Mouse (Mus musculus): ENCODE measurements around the gene Cidec. TPM values are rescaled to one million over a fixed set of nuclear protein-coding genes. Genes with fewer than 3 reads are reported as not detected.
A peak's percentile ranks its signal among the peaks of the same experiment; 100 is the strongest.

Gene Cidec
- polyA plus RNA-seq, 1 experiment from 2014 or later = not detected

DNA sequence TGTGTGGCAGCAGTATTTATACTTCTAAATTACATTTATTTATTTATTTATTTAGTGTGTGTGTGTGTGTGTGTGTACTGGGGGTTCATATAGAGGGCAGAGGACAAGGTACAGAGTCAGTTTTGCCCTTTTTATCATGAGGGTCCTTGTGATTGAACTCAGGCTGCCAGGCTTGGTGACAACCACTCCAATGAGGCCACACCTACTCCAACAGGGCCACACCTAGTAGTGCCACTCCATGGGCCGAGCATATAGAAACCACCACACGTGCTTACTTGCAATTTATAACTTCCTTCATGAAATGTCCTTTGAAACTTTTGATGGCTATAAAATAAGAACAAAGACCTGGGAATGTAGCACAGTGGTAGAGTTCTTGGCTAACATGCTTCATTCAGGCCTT is 37.7 kb upstream of the Cidec start:
- Histone ChIP-seq H3K36me3 (ENCODE audit: control insufficient read depth, insufficient read depth, low read length) (no peaks in the 10 kb centered on the region), H3K4me3 (ENCODE audit: low read depth, low read length) (no peak overlapping the region), H3K4me2 (no peak overlapping the region), H3K9me3 (ENCODE audit: control insufficient read depth, low read length) (no peaks in the 10 kb centered on the region), H3K27ac (ENCODE audit: low read depth, low read length) (no peak overlapping the region), H3K27me3 (replicated peaks; ENCODE audit: control insufficient read depth, insufficient read depth, low read length) (peaks cover 30% of the 10 kb centered on the region), H3K9ac (ENCODE audit: low read depth, low read length) (no peak overlapping the region), H3K4me1 (replicated peaks; ENCODE audit: control insufficient read depth, insufficient read depth, low read length) (peaks cover 11% of the 10 kb centered on the region)
- DNase-seq (ENCODE audit: low spot score) (no peak), ATAC-seq (replicated peaks; ENCODE audit: low FRiP score) (no peak)
- WGBS = 61% methylated on average over 2 of the region's 2 CpGs

DNA sequence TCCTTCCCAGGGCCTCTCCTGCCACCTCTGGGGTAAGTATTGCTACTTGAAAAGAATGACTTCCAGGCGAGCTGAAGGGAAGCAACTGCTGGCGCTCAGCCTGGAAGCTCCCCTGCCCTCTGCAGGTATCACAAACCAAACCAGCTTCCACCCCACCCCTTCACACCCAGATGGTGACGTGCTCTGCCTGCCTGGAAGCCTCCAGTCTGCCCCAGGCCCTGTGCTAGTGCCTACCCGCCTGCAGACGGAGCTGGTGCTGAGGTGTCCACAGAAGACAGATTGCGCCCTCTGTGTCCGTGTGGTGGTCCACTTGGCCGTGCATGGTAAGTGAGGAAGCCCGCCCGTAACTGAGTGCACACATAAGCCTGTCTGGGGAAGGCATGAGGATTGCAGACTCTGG is 36.5 kb upstream of the Cidec start:
- H3K4me3 ChIP-seq (ENCODE audit: low read depth, low read length) = no peak overlapping the region
- no peaks in the 10 kb centered on the region for H3K36me3 ChIP-seq (ENCODE audit: control insufficient read depth, insufficient read depth, low read length)
- no peaks in the 10 kb centered on the region for H3K9me3 ChIP-seq (ENCODE audit: control insufficient read depth, low read length)
- H3K4me2 ChIP-seq = no peak overlapping the region; the same call in 1 of the 2 replicates
- no peak overlapping the region for H3K9ac ChIP-seq (ENCODE audit: low read depth, low read length)
- H3K4me1 ChIP-seq (replicated peaks; ENCODE audit: control insufficient read depth, insufficient read depth, low read length) = peaks cover 11% of the 10 kb centered on the region
- H3K27ac ChIP-seq (ENCODE audit: low read depth, low read length) = no peak overlapping the region
- peaks cover 30% of the 10 kb centered on the region for H3K27me3 ChIP-seq (replicated peaks; ENCODE audit: control insufficient read depth, insufficient read depth, low read length)
- WGBS = 67% methylated on average over 10 of the region's 10 CpGs
- no peak for DNase-seq (ENCODE audit: low spot score)
- ATAC-seq (replicated peaks; ENCODE audit: low FRiP score) = no peak

DNA sequence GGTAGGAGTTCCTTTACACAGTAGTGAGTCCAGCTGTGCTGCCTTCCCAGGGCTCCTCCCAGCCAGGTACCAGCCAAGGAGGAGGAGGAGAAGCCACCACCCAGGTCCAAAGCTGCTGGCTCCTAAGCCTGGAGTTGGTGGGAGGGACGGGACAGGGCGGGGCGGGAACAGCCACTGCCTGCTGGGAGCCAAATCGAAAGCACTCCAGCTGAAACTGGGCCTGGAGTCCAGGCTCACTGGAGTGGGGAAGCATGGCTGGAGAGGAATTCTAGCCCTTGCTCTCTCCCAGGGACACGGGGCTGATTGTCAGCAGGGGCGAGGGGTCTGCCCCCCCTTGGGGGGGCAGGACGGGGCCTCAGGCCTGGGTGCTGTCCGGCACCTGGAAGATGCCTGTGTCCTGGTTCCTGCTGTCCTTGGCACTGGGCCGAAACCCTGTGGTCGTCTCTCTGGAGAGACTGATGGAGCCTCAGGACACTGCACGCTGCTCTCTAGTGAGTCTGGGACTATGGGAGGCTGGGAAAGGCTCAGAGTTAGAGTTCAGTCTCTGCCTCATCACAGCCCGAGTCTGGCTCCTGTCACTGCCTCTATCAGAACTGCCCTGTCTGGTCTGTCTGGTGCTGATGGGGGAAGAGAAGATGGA is 35.9 kb upstream of the Cidec start, which contains the start of gene Il17rc:
Gene Il17rc (plus strand): TSS at position 131 of the 640 bp plus-strand sequence.
- peak within 1 kb of the TSS; percentile 6; the same call in 1 of the 2 replicates for H3K9ac ChIP-seq (ENCODE audit: low read depth, low read length)
- H3K36me3 ChIP-seq (ENCODE audit: control insufficient read depth, insufficient read depth, low read length) = no peaks in the 10 kb centered on the region
- 37% methylated on average over 12 of the region's 12 CpGs for WGBS
- H3K27me3 ChIP-seq (replicated peaks; ENCODE audit: control insufficient read depth, insufficient read depth, low read length) = peaks cover 28% of the 10 kb centered on the region
- no peaks in the 10 kb centered on the region for H3K9me3 ChIP-seq (ENCODE audit: control insufficient read depth, low read length)
- no peak for DNase-seq (ENCODE audit: low spot score)
- peak within 1 kb of the TSS; percentile 18; the same call in 1 of the 2 replicates for H3K4me3 ChIP-seq (ENCODE audit: low read depth, low read length)
- H3K4me1 ChIP-seq (replicated peaks; ENCODE audit: control insufficient read depth, insufficient read depth, low read length) = peaks cover 11% of the 10 kb centered on the region
- H3K4me2 ChIP-seq = peak within 1 kb of the TSS; percentile 39
- 0 out of 2 replicates have a peak, but pooled peaks have one; percentile 9 for ATAC-seq (replicated peaks; ENCODE audit: low FRiP score)
- no peak within 1 kb of the TSS for H3K27ac ChIP-seq (ENCODE audit: low read depth, low read length)

DNA sequence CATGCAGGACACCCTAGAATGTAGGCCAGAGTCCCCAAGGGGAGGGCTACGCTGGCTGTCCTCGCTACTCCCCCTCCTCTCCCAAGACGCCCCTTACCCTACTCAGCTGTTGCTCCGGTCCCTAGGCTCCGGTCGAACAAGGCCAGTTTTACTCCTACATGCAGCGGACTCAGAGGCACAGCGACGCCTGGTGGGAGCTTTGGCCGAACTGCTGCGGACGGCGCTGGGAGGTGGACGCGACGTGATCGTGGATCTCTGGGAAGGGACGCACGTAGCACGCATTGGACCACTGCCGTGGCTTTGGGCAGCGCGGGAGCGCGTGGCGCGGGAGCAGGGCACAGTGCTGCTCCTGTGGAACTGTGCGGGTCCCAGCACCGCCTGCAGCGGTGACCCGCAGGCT is 33.9 kb upstream of the Cidec start:
- Histone ChIP-seq H3K9ac (ENCODE audit: low read depth, low read length) (peak overlapping the region; percentile 39), H3K4me3 (ENCODE audit: low read depth, low read length) (peak overlapping the region; percentile 44), H3K4me1 (replicated peaks; ENCODE audit: control insufficient read depth, insufficient read depth, low read length) (peaks cover 11% of the 10 kb centered on the region), H3K27me3 (replicated peaks; ENCODE audit: control insufficient read depth, insufficient read depth, low read length) (peaks cover 28% of the 10 kb centered on the region), H3K4me2 (peak overlapping the region; percentile 77), H3K36me3 (ENCODE audit: control insufficient read depth, insufficient read depth, low read length) (no peaks in the 10 kb centered on the region), H3K27ac (ENCODE audit: low read depth, low read length) (no peak overlapping the region), H3K9me3 (ENCODE audit: control insufficient read depth, low read length) (no peaks in the 10 kb centered on the region)
- 2% methylated on average over 31 of the region's 31 CpGs for WGBS
- peak; percentile 66 for ATAC-seq (replicated peaks; ENCODE audit: low FRiP score)
- DNase-seq (ENCODE audit: low spot score) = peak; percentile 70

DNA sequence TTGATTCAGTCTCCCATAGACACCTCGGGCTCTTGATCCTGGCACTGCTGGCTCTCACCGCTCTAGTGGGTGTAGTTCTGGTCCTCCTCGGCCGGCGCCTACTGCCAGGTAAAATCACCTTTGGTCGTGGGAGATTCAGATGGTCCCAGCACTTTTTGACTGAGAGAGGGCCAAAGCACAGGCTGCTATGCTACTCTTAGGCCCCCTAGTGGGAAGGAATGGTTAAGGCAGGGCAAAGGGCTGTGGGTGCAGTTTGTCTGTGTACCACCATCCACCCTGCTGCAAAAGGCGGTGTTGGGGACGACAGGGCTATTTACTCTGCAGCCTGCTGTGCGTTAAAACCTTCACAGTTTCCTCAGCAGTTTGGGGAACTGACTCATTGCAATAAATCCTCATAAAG is 33.5 kb upstream of the Cidec start:
- Histone ChIP-seq H3K4me1 (replicated peaks; ENCODE audit: control insufficient read depth, insufficient read depth, low read length) (peaks cover 11% of the 10 kb centered on the region), H3K36me3 (ENCODE audit: control insufficient read depth, insufficient read depth, low read length) (no peaks in the 10 kb centered on the region), H3K9me3 (ENCODE audit: control insufficient read depth, low read length) (no peaks in the 10 kb centered on the region), H3K27ac (ENCODE audit: low read depth, low read length) (no peak overlapping the region), H3K9ac (ENCODE audit: low read depth, low read length) (peak overlapping the region; percentile 39), H3K4me3 (ENCODE audit: low read depth, low read length) (peak overlapping the region; percentile 44), H3K4me2 (peak overlapping the region; percentile 77), H3K27me3 (replicated peaks; ENCODE audit: control insufficient read depth, insufficient read depth, low read length) (peaks cover 28% of the 10 kb centered on the region)
- WGBS = 6% methylated on average over 9 of the region's 9 CpGs
- ATAC-seq (replicated peaks; ENCODE audit: low FRiP score) (peak; percentile 67), DNase-seq (ENCODE audit: low spot score) (peak; percentile 54)

DNA sequence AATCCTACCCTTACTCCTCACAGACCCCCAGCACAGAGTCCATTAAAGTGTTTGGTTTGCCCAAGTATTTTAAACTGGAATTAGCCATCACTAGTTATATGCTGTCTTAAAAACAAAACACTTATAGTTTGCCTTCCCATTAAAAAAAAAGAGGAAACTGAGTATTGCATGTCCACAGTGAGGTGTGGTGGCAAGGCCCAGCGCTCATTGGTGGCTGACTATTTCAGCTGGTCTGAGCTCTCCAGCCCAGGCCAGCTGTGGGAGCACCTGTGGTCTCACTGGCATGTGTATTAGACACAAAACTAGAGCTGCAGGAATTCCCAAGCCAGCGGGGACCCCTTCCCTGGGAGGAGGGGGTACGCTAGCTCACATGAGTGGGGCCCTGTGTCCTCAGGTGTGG is 33.0 kb upstream of the Cidec start:
- ATAC-seq (replicated peaks; ENCODE audit: low FRiP score) = no peak

DNA sequence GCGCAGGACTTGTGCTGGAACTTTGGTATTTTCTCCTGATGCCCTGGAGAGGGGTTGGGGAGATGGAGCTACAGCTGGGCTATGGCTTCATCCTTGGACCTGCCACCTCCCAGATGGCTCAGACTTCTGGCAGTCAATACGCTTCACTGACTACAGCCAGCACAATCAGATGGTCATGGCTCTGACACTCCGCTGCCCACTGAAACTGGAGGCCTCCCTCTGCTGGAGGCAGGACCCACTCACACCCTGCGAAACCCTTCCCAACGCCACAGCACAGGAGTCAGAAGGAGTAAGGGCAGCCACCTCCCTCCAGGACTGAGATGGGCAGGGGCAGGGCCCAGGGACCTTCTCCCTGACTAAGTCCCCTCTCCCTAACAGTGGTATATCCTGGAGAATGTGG is 30.0 kb upstream of the Cidec start:
- Histone ChIP-seq H3K4me3 (ENCODE audit: low read depth, low read length) (no peak overlapping the region), H3K4me1 (replicated peaks; ENCODE audit: control insufficient read depth, insufficient read depth, low read length) (peaks cover 8% of the 10 kb centered on the region), H3K27me3 (replicated peaks; ENCODE audit: control insufficient read depth, insufficient read depth, low read length) (peaks cover 10% of the 10 kb centered on the region), H3K9ac (ENCODE audit: low read depth, low read length) (no peak overlapping the region), H3K4me2 (no peak overlapping the region), H3K36me3 (ENCODE audit: control insufficient read depth, insufficient read depth, low read length) (no peaks in the 10 kb centered on the region), H3K27ac (ENCODE audit: low read depth, low read length) (no peak overlapping the region), H3K9me3 (ENCODE audit: control insufficient read depth, low read length) (no peaks in the 10 kb centered on the region)
- WGBS = 56% methylated on average over 5 of the region's 5 CpGs
- ATAC-seq (replicated peaks; ENCODE audit: low FRiP score) (no peak), DNase-seq (ENCODE audit: low spot score) (no peak)

More for the DNA sequence above, 33.0 kb upstream of the Cidec start:
- Histone ChIP-seq H3K27me3 (replicated peaks; ENCODE audit: control insufficient read depth, insufficient read depth, low read length) (peaks cover 26% of the 10 kb centered on the region), H3K4me3 (ENCODE audit: low read depth, low read length) (no peak overlapping the region), H3K9me3 (ENCODE audit: control insufficient read depth, low read length) (no peaks in the 10 kb centered on the region), H3K4me2 (no peak overlapping the region), H3K27ac (ENCODE audit: low read depth, low read length) (no peak overlapping the region), H3K4me1 (replicated peaks; ENCODE audit: control insufficient read depth, insufficient read depth, low read length) (peaks cover 11% of the 10 kb centered on the region), H3K36me3 (ENCODE audit: control insufficient read depth, insufficient read depth, low read length) (no peaks in the 10 kb centered on the region), H3K9ac (ENCODE audit: low read depth, low read length) (no peak overlapping the region)
- 68% methylated on average over 3 of the region's 3 CpGs for WGBS
- DNase-seq (ENCODE audit: low spot score) = no peak

DNA sequence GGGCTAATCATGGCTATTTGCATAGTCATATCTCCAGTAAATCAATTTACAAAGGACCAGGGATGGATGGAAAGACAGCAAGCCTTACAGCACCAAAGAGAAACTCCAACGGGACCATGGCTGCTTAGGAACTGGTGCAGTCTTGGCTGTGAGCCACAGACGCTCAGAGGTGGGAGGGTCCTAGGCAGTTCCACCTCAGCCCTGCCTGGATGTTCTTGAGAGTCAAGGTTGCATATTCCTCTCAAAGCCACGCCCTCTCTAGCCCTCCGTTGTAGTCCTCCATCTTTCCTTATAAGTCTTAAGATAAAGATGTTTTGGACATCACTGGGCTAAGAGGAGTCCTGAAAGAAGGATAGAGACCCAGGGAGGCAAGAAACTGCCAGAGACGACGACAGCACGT is 28.5 kb upstream of the Cidec start:
- H3K36me3 ChIP-seq (ENCODE audit: control insufficient read depth, insufficient read depth, low read length) = no peaks in the 10 kb centered on the region
- H3K4me1 ChIP-seq (replicated peaks; ENCODE audit: control insufficient read depth, insufficient read depth, low read length) = peaks cover under 1% of the 10 kb centered on the region; the same call in 1 of the 2 replicates
- no peaks in the 10 kb centered on the region for H3K27me3 ChIP-seq (replicated peaks; ENCODE audit: control insufficient read depth, insufficient read depth, low read length)
- no peak overlapping the region for H3K27ac ChIP-seq (ENCODE audit: low read depth, low read length)
- H3K4me3 ChIP-seq (ENCODE audit: low read depth, low read length) = no peak overlapping the region
- no peak overlapping the region for H3K9ac ChIP-seq (ENCODE audit: low read depth, low read length)
- H3K9me3 ChIP-seq (ENCODE audit: control insufficient read depth, low read length) = no peaks in the 10 kb centered on the region
- WGBS = 63% methylated on average over 7 of the region's 7 CpGs
- DNase-seq (ENCODE audit: low spot score) (no peak), ATAC-seq (replicated peaks; ENCODE audit: low FRiP score) (no peak)
- no peak overlapping the region for H3K4me2 ChIP-seq

DNA sequence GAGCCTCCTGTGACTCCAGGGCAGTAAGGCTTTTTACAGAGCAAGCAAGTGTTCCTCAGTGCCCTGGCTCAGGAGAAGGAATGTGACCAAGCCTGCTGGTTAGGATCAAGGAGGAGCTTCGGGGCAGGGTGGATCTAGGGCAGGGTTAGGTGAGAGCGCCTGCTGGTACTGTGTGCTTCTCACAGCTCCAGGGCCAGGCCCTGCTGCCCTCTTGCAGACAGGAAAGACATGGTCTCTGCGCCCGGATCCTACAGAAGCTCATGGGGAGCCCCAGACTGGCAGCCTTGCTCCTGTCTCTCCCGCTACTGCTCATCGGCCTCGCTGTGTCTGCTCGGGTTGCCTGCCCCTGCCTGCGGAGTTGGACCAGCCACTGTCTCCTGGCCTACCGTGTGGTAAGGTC is 23.1 kb upstream of the Cidec start:
- Histone ChIP-seq H3K4me2 (no peak overlapping the region), H3K27ac (ENCODE audit: low read depth, low read length) (no peak overlapping the region), H3K36me3 (ENCODE audit: control insufficient read depth, insufficient read depth, low read length) (no peaks in the 10 kb centered on the region), H3K9me3 (ENCODE audit: control insufficient read depth, low read length) (no peaks in the 10 kb centered on the region), H3K4me3 (ENCODE audit: low read depth, low read length) (no peak overlapping the region), H3K4me1 (replicated peaks; ENCODE audit: control insufficient read depth, insufficient read depth, low read length) (0 out of 2 replicates have a peak, but pooled peaks cover 2% of the 10 kb centered on the region), H3K9ac (ENCODE audit: low read depth, low read length) (no peak overlapping the region), H3K27me3 (replicated peaks; ENCODE audit: control insufficient read depth, insufficient read depth, low read length) (no peaks in the 10 kb centered on the region)
- no peak for ATAC-seq (replicated peaks; ENCODE audit: low FRiP score)
- DNase-seq (ENCODE audit: low spot score) = no peak
- WGBS = 58% methylated on average over 10 of the region's 10 CpGs
